Mouse (Mus musculus) lung, postnatal 0 days (tissue): ENCODE measurements at regions not wholly inside any gene's neighbourhood (a gene's known extent, or its start where the extent isn't known, plus 50 kb on each side); places are given as distances from the start of the nearest gene placed in this dataset.

Experiments
- CTCF ChIP-seq: IDR thresholded peaks from 2 replicates; pipeline ENCODE4 v1.5.1; 2016; ENCODE audit warnings: antibody characterized with exemption, mild to moderate bottlenecking
- EP300 ChIP-seq: IDR thresholded peaks from 2 replicates; pipeline ENCODE4 v1.6.1; 2016; ENCODE audit warnings: antibody characterized with exemption, mild to moderate bottlenecking, control low read depth

DNA sequence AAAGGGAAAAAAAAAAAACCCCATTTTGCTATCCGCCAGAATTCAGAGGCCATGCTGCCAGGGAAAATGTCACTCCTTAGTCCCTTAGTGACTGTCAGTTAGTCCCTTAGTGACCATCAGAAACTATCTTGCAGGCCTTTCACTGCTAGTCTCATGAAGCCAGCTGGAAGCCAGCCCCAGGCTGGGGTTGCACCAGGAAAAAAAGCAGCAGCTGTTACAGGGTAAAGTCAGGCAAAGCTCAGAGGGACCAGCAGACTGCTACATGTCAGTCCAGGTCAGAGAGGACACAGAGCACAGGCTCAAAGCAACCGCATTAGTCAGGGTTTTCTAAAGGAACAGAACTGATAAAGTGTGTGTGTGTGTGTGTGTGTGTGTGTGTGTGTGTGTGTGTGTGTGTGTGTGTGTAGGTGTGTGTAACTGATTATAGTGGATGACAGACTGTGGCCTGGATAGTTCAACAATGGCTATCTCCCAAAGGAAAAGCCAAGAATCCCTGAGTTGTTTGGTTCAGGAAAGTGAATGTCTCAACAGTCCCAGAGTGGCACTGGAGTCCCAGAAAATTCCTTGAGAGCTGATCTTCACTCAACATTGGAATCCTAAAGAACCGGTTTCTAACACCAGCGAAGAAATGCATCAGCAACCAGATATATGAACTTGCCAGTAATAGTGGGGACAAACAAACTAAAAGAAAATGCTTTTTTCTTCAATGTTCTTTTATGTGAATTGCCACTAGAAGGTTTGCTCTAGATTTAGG lies 49.7 kb upstream of the Klhl6 start:
- TF ChIP-seq CTCF (no peak), EP300 (peak; percentile 85)
